Mouse (Mus musculus): ENCODE data around the gene Map3k6. TPM values are rescaled to one million over a fixed set of nuclear protein-coding genes. Genes with fewer than 3 reads are reported as not detected.

Gene Map3k6
- total RNA-seq, 1 experiment from 2014 or later: 1.8 TPM

DNA sequence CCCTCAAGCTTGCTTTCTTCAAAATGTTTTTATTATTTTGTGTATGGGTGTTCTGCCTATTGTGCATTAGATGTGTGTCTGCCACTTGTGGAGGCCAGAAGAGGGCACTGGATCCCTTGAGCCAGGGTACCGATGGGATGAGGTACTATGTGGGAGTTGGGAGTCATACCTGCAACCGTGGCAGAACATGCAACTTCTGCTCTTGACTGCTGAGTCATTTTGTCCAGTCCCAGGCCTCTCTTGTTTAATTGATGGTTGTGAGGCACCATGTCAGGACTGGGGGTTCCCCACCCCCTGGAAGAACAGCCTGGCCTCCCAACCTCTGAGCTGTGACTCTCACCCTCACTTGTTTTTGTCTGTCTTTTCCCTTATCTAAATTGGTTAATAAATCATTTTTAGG, 23.9 kb downstream of the Map3k6 start:
- ATAC-seq (replicated peaks in 1 of 2; ENCODE audit: insufficient read depth in 1 of 2, low FRiP score in 2 of 2, low TSS enrichment in 1 of 2, low read depth in 1 of 2, poor library complexity in 2 of 2, severe bottlenecking in 2 of 2): no peak

GRCm38 (mm10) chr4:133265297-133265696, 24.7 kb downstream of the Map3k6 start:
- no peak for ATAC-seq (replicated peaks in 1 of 2; ENCODE audit: insufficient read depth in 1 of 2, low FRiP score in 2 of 2, low TSS enrichment in 1 of 2, low read depth in 1 of 2, poor library complexity in 2 of 2, severe bottlenecking in 2 of 2)

DNA sequence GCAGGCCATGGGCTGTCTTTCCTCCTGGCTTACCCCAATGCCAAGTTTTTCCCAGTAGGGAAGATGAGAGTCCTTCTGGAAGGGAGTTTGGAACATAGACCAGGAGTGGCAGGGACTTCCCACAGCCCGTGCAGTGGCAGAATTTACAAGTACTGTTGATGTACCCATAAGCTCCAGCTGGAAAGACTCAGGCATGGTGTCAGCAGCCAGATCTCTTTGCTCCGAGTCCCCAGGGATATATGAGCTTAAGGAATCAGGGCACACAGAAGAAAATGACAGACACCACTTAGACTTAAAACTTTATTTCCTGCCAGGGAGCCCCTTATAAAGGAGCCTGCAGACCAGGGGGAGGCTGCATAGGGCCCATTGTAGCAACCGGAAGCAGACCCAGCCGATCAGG, 25.1 kb downstream of the Map3k6 start:
- no peak for ATAC-seq (replicated peaks in 1 of 2; ENCODE audit: insufficient read depth in 1 of 2, low FRiP score in 2 of 2, low TSS enrichment in 1 of 2, low read depth in 1 of 2, poor library complexity in 2 of 2, severe bottlenecking in 2 of 2)

DNA sequence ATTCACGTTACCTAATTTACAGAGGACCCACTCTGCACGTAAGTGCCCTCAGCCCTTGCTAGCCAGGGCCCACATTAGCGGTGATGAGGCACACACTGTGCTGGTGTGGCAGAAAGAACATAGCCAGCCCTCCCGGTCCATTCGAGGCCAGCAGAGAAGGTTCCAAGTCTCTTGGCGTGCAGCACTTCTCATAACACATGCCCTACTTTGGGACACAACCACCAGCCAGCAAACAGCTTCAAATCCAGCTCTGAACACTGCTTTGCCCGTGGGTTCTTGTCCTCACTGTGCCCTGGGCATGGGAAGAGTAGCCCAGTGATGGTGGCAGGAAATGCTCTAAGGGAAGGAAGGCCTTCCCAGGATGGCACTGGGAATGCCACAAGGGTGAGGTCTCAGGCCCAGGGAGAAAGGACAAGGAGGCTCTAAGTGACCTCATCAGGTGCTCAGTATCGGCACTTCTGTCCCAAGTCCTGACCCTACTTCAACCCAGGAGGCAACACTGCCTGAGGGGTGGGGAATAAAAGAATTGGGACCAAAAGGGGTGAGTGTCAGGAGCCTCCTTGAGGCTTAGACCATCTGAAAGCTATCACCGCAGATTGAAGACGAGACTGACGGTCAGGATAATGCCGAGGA, 25.7 kb downstream of the Map3k6 start:
- no peak for ATAC-seq (replicated peaks in 1 of 2; ENCODE audit: insufficient read depth in 1 of 2, low FRiP score in 2 of 2, low TSS enrichment in 1 of 2, low read depth in 1 of 2, poor library complexity in 2 of 2, severe bottlenecking in 2 of 2)

- no peak for ATAC-seq (replicated peaks in 1 of 2; ENCODE audit: insufficient read depth in 1 of 2, low FRiP score in 2 of 2, low TSS enrichment in 1 of 2, low read depth in 1 of 2, poor library complexity in 2 of 2, severe bottlenecking in 2 of 2)
These were observed 28.3 kb downstream of the Map3k6 start for GRCm38 (mm10) chr4:133268931-133269330.

GRCm38 (mm10) chr4:133269596-133269995, 29.0 kb downstream of the Map3k6 start:
- no peak for ATAC-seq (replicated peaks in 1 of 2; ENCODE audit: insufficient read depth in 1 of 2, low FRiP score in 2 of 2, low TSS enrichment in 1 of 2, low read depth in 1 of 2, poor library complexity in 2 of 2, severe bottlenecking in 2 of 2)

GRCm38 (mm10) chr4:133270929-133271328, 30.3 kb downstream of the Map3k6 start:
- no peak for ATAC-seq (replicated peaks in 1 of 2; ENCODE audit: insufficient read depth in 1 of 2, low FRiP score in 2 of 2, low TSS enrichment in 1 of 2, low read depth in 1 of 2, poor library complexity in 2 of 2, severe bottlenecking in 2 of 2)

DNA sequence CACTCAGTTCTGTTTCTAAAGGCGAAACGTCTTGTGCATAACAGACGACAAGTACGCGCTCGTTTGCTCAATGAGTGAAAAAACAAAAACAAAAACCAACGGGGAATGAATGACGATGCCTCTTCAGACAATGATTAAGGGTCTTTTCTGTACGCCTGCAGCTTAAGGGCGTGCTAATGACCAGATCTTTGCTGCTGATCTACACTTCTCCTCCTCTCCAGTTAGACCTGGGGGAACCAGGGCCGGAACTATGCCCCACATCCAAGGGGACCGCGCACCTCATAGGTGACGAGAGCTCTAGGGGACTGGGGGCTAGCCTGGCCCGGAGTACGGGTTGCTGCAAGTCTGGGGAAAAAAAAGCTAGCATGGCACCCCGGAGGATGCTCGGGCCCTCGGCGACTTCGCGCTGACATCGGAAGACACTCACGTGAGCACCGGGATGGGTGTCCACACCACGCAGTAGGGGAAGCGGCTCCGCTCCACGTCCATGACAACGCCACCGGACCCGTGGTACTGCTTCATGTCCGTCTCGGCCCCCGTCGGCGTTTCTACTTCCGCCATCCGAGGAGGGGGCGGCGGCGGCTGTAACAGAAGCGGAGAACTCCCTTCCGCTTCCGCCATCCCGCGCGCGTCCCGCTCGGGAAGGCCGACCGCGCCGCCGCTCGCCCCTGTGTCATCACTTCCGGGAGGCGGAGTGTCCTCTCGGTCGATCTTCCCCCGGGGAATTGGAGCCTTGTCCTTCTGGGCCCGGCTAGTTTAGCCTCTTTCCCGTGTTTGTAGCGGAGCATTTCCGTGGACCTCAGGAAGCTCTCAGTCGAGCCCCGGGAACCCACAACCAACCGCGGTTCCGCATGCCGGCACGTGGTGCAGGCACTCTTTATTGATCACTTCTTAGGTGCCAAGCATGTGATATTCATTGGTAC, 36.7 kb downstream of the Map3k6 start, which contains the start of gene Tmem222:
TSS of gene Tmem222 (minus strand) at position 689 of the 923 bp plus-strand sequence.
- peak; percentile 79 to 93 for ATAC-seq (replicated peaks in 1 of 2; ENCODE audit: insufficient read depth in 1 of 2, low FRiP score in 2 of 2, low TSS enrichment in 1 of 2, low read depth in 1 of 2, poor library complexity in 2 of 2, severe bottlenecking in 2 of 2)

- peak; percentile 14 to 22; a peak in 2 of 4 replicates for ATAC-seq (replicated peaks in 1 of 2; ENCODE audit: insufficient read depth in 1 of 2, low FRiP score in 2 of 2, low TSS enrichment in 1 of 2, low read depth in 1 of 2, poor library complexity in 2 of 2, severe bottlenecking in 2 of 2)
These were observed 37.4 kb downstream of the Map3k6 start for GRCm38 (mm10) chr4:133278067-133278466.

- no peak for ATAC-seq (replicated peaks in 1 of 2; ENCODE audit: insufficient read depth in 1 of 2, low FRiP score in 2 of 2, low TSS enrichment in 1 of 2, low read depth in 1 of 2, poor library complexity in 2 of 2, severe bottlenecking in 2 of 2)
These were observed 37.9 kb downstream of the Map3k6 start for GRCm38 (mm10) chr4:133278482-133278881.

- no peak for ATAC-seq (replicated peaks in 1 of 2; ENCODE audit: insufficient read depth in 1 of 2, low FRiP score in 2 of 2, low TSS enrichment in 1 of 2, low read depth in 1 of 2, poor library complexity in 2 of 2, severe bottlenecking in 2 of 2)
These were observed 40.9 kb downstream of the Map3k6 start for GRCm38 (mm10) chr4:133281513-133281912.

DNA sequence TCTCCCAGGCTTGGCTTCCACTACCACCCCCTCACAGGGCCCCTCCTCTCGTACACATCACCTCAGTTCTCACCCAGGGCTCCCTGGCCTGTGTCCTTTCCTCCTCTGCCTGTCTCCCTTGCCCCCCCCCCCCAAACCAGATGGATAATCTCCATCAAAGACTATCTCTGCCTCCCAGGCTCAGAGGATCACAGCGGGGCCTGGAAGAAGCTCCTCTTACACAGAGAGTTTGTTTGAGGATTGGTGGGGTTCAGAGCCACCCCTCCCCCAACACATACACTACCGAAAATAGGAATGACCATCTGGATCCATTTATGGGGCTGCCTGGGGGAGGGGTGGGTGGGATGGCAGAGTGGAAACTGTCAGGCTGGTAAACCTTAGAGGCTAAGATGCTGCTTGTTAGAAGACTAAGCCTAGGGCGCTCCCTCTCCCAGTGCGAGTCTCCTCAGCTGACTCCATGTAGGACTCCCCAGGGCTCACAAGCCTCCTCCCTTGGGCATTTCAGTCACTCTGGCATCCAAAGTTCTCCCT, 41.4 kb downstream of the Map3k6 start:
- ATAC-seq (replicated peaks in 1 of 2; ENCODE audit: insufficient read depth in 1 of 2, low FRiP score in 2 of 2, low TSS enrichment in 1 of 2, low read depth in 1 of 2, poor library complexity in 2 of 2, severe bottlenecking in 2 of 2): no peak

DNA sequence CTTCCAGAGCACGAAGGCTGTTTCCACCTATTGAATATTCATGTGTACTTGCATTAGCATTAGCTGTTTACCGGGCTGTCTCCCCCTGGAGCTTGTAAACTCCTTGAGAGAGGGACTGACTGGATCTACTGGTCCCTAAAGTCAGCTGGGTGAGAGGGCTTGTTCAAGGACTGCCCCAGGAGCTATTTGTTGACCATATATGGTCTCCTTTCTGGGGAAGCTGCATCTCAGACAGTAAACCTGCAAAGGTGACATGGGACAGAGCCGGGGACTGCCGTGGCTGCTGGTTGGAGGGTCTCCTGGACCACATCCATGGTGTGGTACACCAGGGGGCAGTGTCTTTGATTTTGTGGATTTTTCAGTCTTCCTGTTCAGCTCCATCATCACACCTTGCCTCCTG, 42.0 kb downstream of the Map3k6 start:
- no peak for ATAC-seq (replicated peaks in 1 of 2; ENCODE audit: insufficient read depth in 1 of 2, low FRiP score in 2 of 2, low TSS enrichment in 1 of 2, low read depth in 1 of 2, poor library complexity in 2 of 2, severe bottlenecking in 2 of 2)

DNA sequence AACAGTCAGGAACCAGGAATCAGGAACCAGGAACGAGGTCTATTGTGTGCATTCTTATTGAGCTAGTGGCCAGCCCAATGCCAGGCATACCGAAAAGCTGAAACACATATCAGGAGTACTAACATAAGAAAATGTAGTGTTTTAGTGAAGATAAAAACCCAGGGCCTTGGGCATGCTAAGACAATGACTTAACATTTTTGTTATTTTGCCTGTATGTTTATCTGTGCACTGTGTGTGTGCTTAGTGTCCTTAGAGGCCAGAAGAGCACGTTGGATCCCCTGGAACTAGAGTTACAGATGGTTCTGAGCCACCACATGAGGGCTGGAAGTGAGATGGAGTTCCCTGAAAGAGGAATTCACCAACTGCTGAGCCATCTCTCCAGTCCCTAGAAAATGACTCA, 44.7 kb downstream of the Map3k6 start:
- no peak for ATAC-seq (replicated peaks in 1 of 2; ENCODE audit: insufficient read depth in 1 of 2, low FRiP score in 2 of 2, low TSS enrichment in 1 of 2, low read depth in 1 of 2, poor library complexity in 2 of 2, severe bottlenecking in 2 of 2)

- peak; percentile 58 to 77; a peak in 3 of 4 replicates for ATAC-seq (replicated peaks in 1 of 2; ENCODE audit: insufficient read depth in 1 of 2, low FRiP score in 2 of 2, low TSS enrichment in 1 of 2, low read depth in 1 of 2, poor library complexity in 2 of 2, severe bottlenecking in 2 of 2)
These were observed 45.3 kb downstream of the Map3k6 start for GRCm38 (mm10) chr4:133285950-133286349.

DNA sequence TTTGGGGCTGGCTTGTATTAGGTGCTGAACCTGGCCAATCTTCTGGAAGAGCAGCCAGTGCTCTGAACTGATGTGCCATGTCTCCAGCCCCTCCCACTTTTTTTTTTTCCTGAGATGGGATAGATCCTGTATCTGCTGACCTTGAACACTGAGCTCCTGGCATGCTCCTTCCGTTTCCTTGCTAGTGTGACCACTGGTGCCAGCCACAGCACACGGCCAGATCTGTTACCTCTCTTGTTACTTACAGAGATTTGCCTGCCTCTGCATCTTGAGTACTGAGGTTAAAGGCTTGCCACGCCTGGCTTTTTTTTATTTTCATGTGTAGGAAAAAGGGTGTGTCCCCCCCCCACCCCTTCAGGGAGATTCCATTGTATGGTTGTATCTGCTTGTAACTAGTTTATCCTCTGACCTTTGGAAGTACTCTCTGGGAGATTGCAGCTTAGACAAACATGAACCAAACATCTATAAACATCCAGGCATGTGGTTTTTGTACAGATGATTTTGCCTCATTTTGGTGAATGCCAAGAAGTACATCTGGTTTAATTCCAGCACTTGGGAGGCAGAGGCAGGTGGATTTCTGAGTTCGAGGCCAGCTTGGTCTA, 46.0 kb downstream of the Map3k6 start:
- ATAC-seq (replicated peaks in 1 of 2; ENCODE audit: insufficient read depth in 1 of 2, low FRiP score in 2 of 2, low TSS enrichment in 1 of 2, low read depth in 1 of 2, poor library complexity in 2 of 2, severe bottlenecking in 2 of 2): no peak

GRCm38 (mm10) chr4:133291255-133291654, 50.6 kb downstream of the Map3k6 start:
- ATAC-seq (replicated peaks in 1 of 2; ENCODE audit: insufficient read depth in 1 of 2, low FRiP score in 2 of 2, low TSS enrichment in 1 of 2, low read depth in 1 of 2, poor library complexity in 2 of 2, severe bottlenecking in 2 of 2): no peak

- ATAC-seq (replicated peaks in 1 of 2; ENCODE audit: insufficient read depth in 1 of 2, low FRiP score in 2 of 2, low TSS enrichment in 1 of 2, low read depth in 1 of 2, poor library complexity in 2 of 2, severe bottlenecking in 2 of 2): 0 out of 4 replicates have a peak, but pooled peaks of 1 of the 2 experiments have one; percentile 12
These were observed 51.8 kb downstream of the Map3k6 start for GRCm38 (mm10) chr4:133292405-133292804.

All from hematopoietic stem cell, adult 5-6 weeks (primary cell).